Mouse (Mus musculus) hindbrain, embryonic 12.5 days (tissue): ENCODE measurements around the gene Fam83g. TPM values are rescaled to one million over a fixed set of nuclear protein-coding genes. Genes with fewer than 3 reads are reported as not detected.

Experiments
- ATAC-seq: fragments of 200-750 bp; cut with Nextera tagmentation; 2 replicates; pipeline ENCODE4 v1.8.0; 2017; ENCODE audit warnings: moderate TSS enrichment; ENCODE audit not compliant: low FRiP score
- H3K27ac ChIP-seq: fragments of 300-500 bp; sonication (generic); 2 replicates; pipeline ENCODE4 v1.5.1; 2016; ENCODE audit warnings: mild to moderate bottlenecking
- H3K27me3 ChIP-seq: fragments of 300-500 bp; sonication (generic); 2 replicates; pipeline ENCODE4 v1.6.1; 2016; ENCODE audit warnings: mild to moderate bottlenecking
- H3K36me3 ChIP-seq: fragments of 300-500 bp; sonication (generic); 2 replicates; pipeline ENCODE4 v1.6.1; 2016; ENCODE audit warnings: mild to moderate bottlenecking
- H3K4me1 ChIP-seq: fragments of 300-500 bp; sonication (generic); 2 replicates; pipeline ENCODE4 v1.6.1; 2016
- H3K4me2 ChIP-seq: fragments of 300-500 bp; sonication (generic); replicated peaks from 2 replicates; pipeline ENCODE4 v1.6.1; 2016; ENCODE audit warnings: mild to moderate bottlenecking
- H3K4me3 ChIP-seq: fragments of 300-500 bp; sonication (generic); 2 replicates; pipeline ENCODE4 v1.5.1; 2016; ENCODE audit warnings: mild to moderate bottlenecking
- H3K9ac ChIP-seq: fragments of 300-500 bp; sonication (generic); 2 replicates; pipeline ENCODE4 v1.6.1; 2016; ENCODE audit warnings: mild to moderate bottlenecking, moderate library complexity
- H3K9me3 ChIP-seq: fragments of 300-500 bp; sonication (generic); replicated peaks from 2 replicates; pipeline ENCODE4 v1.6.1; 2016; ENCODE audit warnings: mild to moderate bottlenecking
- WGBS: fragments of 180-500 bp; shearing (Covaris S2); methylation state at CpG from one replicate; pipeline ENCODE4 v1.1.7; 2016; 5-methylcytosine and 5-hydroxymethylcytosine counted together
- polyA plus RNA-seq: library from polyadenylated mRNA; unstranded; fragments of >200 nt; fragmentation: Nextera tagmentation; extraction: Ambion mirVana; gene quantifications from 2 replicates; pipeline ENCODE4 v1.2.1, GENCODE M21; 2016

The Fam83g gene
- polyA plus RNA-seq, 1 experiment from 2014 or later, result 0.41 TPM

- Histone ChIP-seq H3K27ac (no peak overlapping the region), H3K9me3 (no peaks in the 10 kb centered on the region), H3K4me3 (no peak overlapping the region), H3K4me2 (no peak overlapping the region), H3K9ac (no peak overlapping the region), H3K27me3 (no peaks in the 10 kb centered on the region), H3K4me1 (no peaks in the 10 kb centered on the region), H3K36me3 (peaks cover 81% of the 10 kb centered on the region)
- WGBS, result 53% methylated on average over 3 of the region's 3 CpGs
- no peak for ATAC-seq
Measured at GRCm38 (mm10) chr11:61743768-61744167, 59.9 kb downstream of the Fam83g start.

GRCm38 (mm10) chr11:61744460-61744859 is 60.6 kb downstream of the Fam83g start:
- Histone ChIP-seq H3K9ac (no peak overlapping the region), H3K4me2 (no peak overlapping the region), H3K4me3 (no peak overlapping the region), H3K4me1 (no peaks in the 10 kb centered on the region), H3K27me3 (no peaks in the 10 kb centered on the region), H3K9me3 (no peaks in the 10 kb centered on the region), H3K36me3 (peaks cover 76% of the 10 kb centered on the region), H3K27ac (no peak overlapping the region)
- WGBS, result 62% methylated on average over 3 of the region's 3 CpGs
- no peak for ATAC-seq

- no peak for ATAC-seq
- no peak overlapping the region for H3K4me3 ChIP-seq
- 95% methylated on average over 9 of the region's 9 CpGs for WGBS
Measured at GRCm38 (mm10) chr11:61745781-61746180, 61.9 kb downstream of the Fam83g start.

GRCm38 (mm10) chr11:61747161-61747560 is 63.3 kb downstream of the Fam83g start:
- WGBS, result 76% methylated on average over 3 of the region's 3 CpGs
- Histone ChIP-seq H3K4me3 (no peak overlapping the region), H3K4me2 (no peak overlapping the region), H3K9me3 (no peaks in the 10 kb centered on the region), H3K27me3 (no peaks in the 10 kb centered on the region), H3K9ac (no peak overlapping the region), H3K4me1 (no peaks in the 10 kb centered on the region), H3K27ac (no peak overlapping the region), H3K36me3 (peaks cover 72% of the 10 kb centered on the region)
- no peak for ATAC-seq

More at GRCm38 (mm10) chr11:61745781-61746180, 61.9 kb downstream of the Fam83g start:
- Histone ChIP-seq H3K9ac (no peak overlapping the region), H3K4me1 (no peaks in the 10 kb centered on the region), H3K27ac (no peak overlapping the region), H3K36me3 (peaks cover 74% of the 10 kb centered on the region), H3K9me3 (no peaks in the 10 kb centered on the region), H3K27me3 (no peaks in the 10 kb centered on the region), H3K4me2 (no peak overlapping the region)

GRCm38 (mm10) chr11:61751612-61752011 is 67.7 kb downstream of the Fam83g start:
- no peak overlapping the region for H3K4me3 ChIP-seq
- no peak overlapping the region for H3K9ac ChIP-seq
- no peaks in the 10 kb centered on the region for H3K27me3 ChIP-seq
- H3K27ac ChIP-seq, result no peak overlapping the region
- no peaks in the 10 kb centered on the region for H3K4me1 ChIP-seq
- H3K4me2 ChIP-seq, result no peak overlapping the region
- ATAC-seq, result no peak
- WGBS, result 80% methylated on average over 5 of the region's 5 CpGs
- no peaks in the 10 kb centered on the region for H3K9me3 ChIP-seq
- peaks cover 70% of the 10 kb centered on the region for H3K36me3 ChIP-seq

- Histone ChIP-seq H3K27ac (no peak overlapping the region), H3K36me3 (peaks cover 39% of the 10 kb centered on the region), H3K9ac (no peak overlapping the region), H3K9me3 (no peaks in the 10 kb centered on the region), H3K4me1 (peaks cover 8% of the 10 kb centered on the region), H3K27me3 (no peaks in the 10 kb centered on the region), H3K4me3 (no peak overlapping the region), H3K4me2 (no peak overlapping the region)
- ATAC-seq, result no peak
- WGBS, result 87% methylated on average over 2 of the region's 2 CpGs
Measured at GRCm38 (mm10) chr11:61757151-61757550, 73.3 kb downstream of the Fam83g start.

Other genes starting within 250 kb of the Fam83g start
- gene Rnf112, start 230.0 kb upstream of the Fam83g start, polyA plus RNA-seq, result 5.1 and 7.3 TPM in 2 replicates
- gene Mfap4, start 198.7 kb upstream of the Fam83g start, polyA plus RNA-seq, result 131 and 160 TPM in 2 replicates
- gene Mapk7, start 189.7 kb upstream of the Fam83g start, polyA plus RNA-seq, result 89.0 and 94.9 TPM in 2 replicates
- gene B9d1, start 178.9 kb upstream of the Fam83g start, polyA plus RNA-seq, result 32.0 and 33.8 TPM in 2 replicates
- gene Epn2, start 104.4 kb upstream of the Fam83g start, polyA plus RNA-seq, result 42.4 and 44.3 TPM in 2 replicates
- 7.1 and 7.3 TPM in 2 replicates for gene Grap, start 30.8 kb upstream of the Fam83g start, polyA plus RNA-seq
- 0.16 TPM in 1 of 2 replicates, not detected in the other for gene Slc5a10, start 36.7 kb downstream of the Fam83g start, polyA plus RNA-seq
- gene Prpsap2, start 78.0 kb downstream of the Fam83g start, polyA plus RNA-seq, result 45.5 and 48.7 TPM in 2 replicates
- 42.2 and 42.5 TPM in 2 replicates for gene Ulk2, start 171.0 kb downstream of the Fam83g start, polyA plus RNA-seq
- gene Akap10, start 246.2 kb downstream of the Fam83g start, polyA plus RNA-seq, result 18.9 and 19.7 TPM in 2 replicates